Mouse (Mus musculus) midbrain, embryonic 10.5 days (tissue): ENCODE data around the gene Cxxc4. TPM values are rescaled to one million over a fixed set of nuclear protein-coding genes. Genes with fewer than 3 reads are reported as not detected.
"Not testable (repeated sequence)": the region's sequence is repeated elsewhere in the genome, so short reads cannot be mapped to it uniquely, and the experiment has no call there.

Source experiments
- DNase-seq: peaks from one replicate; pipeline ENCODE4 v3.0.0-alpha.2; 2017; ENCODE audit warnings: low spot score
- H3K27ac ChIP-seq: fragments of 300-500 bp; sonication (generic); replicated peaks from 2 replicates; pipeline ENCODE4 v1.5.1; 2016; ENCODE audit warnings: mild to moderate bottlenecking
- H3K27me3 ChIP-seq: fragments of 300-500 bp; sonication (generic); 2 replicates; pipeline ENCODE4 v1.6.1; 2016; ENCODE audit warnings: low read depth, mild to moderate bottlenecking; ENCODE audit not compliant: poor library complexity, severe bottlenecking
- H3K36me3 ChIP-seq: fragments of 300-500 bp; sonication (generic); 2 replicates; pipeline ENCODE4 v1.6.1; 2016; ENCODE audit warnings: mild to moderate bottlenecking, moderate library complexity
- H3K4me1 ChIP-seq: fragments of 300-500 bp; sonication (generic); 2 replicates; pipeline ENCODE4 v1.6.1; 2016
- H3K4me3 ChIP-seq: fragments of 300-500 bp; sonication (generic); 2 replicates; pipeline ENCODE4 v1.5.1; 2016; ENCODE audit warnings: mild to moderate bottlenecking, moderate library complexity
- H3K9me3 ChIP-seq: fragments of 300-500 bp; sonication (generic); replicated peaks from 2 replicates; pipeline ENCODE4 v1.6.1; 2016; ENCODE audit warnings: mild to moderate bottlenecking
- WGBS: fragments of 180-500 bp; shearing (Covaris S2); methylation state at CpG from one replicate; pipeline ENCODE4 v1.1.7; 2016; 5-methylcytosine and 5-hydroxymethylcytosine counted together
- polyA plus RNA-seq: library from polyadenylated mRNA; unstranded; fragments of >200 nt; fragmentation: Nextera tagmentation; extraction: Ambion mirVana; gene quantifications from 2 replicates; pipeline ENCODE4 v1.2.1, GENCODE M21; 2016

Gene Cxxc4
- 18.2 and 23.4 TPM in 2 replicates for polyA plus RNA-seq

DNA sequence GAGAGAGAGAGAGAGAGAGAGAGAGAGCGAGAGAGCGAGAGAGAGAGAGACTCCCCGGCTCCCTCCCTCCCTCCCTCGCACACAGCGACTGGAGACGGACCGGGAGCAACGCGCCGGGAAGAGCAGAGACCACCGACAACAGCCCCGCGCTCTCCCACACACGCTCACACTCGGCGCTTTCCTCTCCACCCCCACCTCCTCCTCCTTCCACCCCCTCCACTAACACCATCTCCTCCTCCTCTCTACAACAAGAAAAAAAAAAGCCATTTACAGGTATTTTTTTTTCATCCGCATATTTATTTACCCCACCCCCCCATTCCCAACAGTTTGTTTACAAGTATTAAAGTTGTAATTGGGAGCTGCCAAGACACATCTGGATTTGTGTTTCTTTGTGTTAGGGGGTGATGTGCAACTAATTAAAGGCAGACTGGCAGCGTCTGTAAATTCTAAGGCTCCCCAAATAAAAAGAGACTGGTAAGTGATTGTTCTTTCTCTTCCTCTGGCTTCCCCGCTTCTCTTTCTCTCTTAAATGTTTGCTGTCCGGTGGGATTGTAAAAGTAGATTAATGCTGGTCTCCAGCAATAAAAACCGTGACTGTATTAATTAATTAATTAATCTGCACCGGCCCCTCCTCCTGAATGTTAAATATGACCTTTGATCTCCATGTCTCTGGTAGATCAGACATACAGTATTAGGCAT, at the start of gene Cxxc4:
Gene Cxxc4 (plus strand): TSS at position 71 of the 699 bp plus-strand sequence.
- Histone ChIP-seq H3K36me3 (peaks cover 7% of the 10 kb centered on the region; the same call in 1 of the 2 replicates), H3K27ac (peak within 1 kb of the TSS; percentile 99), H3K4me1 (peaks cover 48% of the 10 kb centered on the region), H3K4me3 (peak within 1 kb of the TSS; percentile 85), H3K27me3 (no peaks in the 10 kb centered on the region), H3K9me3 (no peaks in the 10 kb centered on the region)
- WGBS = 0% methylated on average over 11 of the region's 22 CpGs
- no peak for DNase-seq

DNA sequence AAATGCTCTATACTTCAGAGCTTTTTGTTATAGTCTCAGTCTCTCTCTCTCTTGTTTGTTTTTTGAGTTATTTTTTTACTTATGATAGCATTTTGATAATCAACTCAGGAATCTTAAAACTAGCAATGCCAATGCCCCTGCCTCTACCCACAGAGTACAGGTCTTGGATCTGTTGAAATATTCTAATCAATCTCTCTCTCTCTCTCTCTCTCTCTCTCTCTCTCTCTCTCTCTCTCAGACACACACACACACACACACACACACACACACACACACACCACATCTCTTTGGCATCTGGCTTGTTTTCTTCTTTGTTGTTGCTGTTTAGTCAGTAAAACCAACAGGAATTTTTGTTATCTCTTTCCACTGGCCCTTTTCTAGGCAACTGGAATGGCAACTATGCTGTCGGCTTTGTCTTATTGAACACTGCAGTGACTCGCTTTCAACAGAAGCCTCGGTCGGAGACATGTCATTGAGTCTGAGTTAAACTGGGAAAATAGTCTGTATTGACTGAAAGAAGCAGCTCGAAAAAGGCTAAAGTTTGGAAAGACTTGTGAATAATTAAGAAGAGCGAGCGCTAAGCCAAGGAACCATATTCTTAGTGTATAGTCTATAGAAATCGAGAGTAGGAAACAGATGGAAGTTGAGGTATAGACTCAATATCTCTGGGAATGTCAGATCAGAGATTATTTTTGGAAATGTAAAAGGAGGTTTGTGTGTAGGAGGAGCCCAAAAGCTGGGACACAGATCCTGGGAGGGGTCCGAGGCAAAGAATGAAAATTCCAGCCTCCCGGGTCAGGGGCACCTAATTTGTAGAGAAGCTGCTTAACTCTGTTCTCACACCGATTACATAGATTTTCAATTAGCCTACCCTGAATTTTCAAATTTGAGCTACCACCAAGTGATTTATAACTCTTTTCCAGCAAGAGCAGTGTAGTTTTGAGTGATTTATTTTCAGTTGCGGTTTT, 47.0 kb upstream of the Cxxc4 start:
- H3K27me3 ChIP-seq = no peaks in the 10 kb centered on the region
- DNase-seq = peak; percentile 23
- peak overlapping the region; percentile 38 for H3K4me3 ChIP-seq
- H3K36me3 ChIP-seq = no peaks in the 10 kb centered on the region
- 43% methylated on average over 12 of the region's 12 CpGs for WGBS
- no peaks in the 10 kb centered on the region for H3K9me3 ChIP-seq
- H3K4me1 ChIP-seq = peaks cover 24% of the 10 kb centered on the region
- H3K27ac ChIP-seq = peak overlapping the region; percentile 75

DNA sequence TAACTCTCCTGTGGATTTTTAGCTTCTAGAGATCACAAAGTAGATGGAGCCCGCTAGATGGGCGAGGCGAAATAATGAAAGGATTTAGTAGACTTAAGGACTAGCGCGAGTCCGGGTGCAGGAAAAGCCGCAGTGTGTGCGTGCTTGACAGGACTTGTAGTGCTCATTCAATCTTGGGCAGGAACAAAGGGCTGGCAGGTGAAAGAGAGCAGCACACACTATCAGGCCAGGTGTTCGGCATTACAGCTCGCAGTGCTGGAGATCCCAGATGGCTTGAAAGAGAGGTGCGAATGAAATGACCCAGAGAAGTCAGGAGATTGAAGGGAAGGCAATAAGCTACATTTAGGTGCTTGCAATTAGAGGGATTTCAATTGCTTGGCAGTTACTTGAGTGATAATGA, 46.2 kb upstream of the Cxxc4 start:
- H3K36me3 ChIP-seq = no peaks in the 10 kb centered on the region
- no peaks in the 10 kb centered on the region for H3K27me3 ChIP-seq
- H3K27ac ChIP-seq = peak overlapping the region; percentile 75
- peak overlapping the region; percentile 38 for H3K4me3 ChIP-seq
- peaks cover 24% of the 10 kb centered on the region for H3K4me1 ChIP-seq
- peak; percentile 29 for DNase-seq
- no peaks in the 10 kb centered on the region for H3K9me3 ChIP-seq
- WGBS = 42% methylated on average over 11 of the region's 11 CpGs

DNA sequence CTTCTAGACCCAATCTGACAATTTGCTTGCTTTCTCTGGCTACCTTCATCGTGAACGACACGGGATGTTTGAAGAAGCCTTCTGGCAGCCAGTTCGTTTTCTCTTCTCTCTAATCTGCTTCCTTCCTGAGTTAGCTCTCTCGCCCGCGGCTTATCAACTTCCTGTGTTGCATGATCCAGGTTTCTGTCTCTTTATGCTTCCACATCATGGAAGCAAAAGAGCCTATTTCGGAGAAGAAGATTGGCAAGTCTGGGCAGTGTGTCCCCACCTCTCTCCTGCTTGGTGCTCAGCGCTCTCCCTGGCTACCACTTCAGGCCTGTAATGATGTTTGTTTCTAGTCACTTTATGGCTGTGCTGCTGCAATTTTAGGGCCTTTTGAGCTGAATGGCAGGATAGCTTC, 36.4 kb upstream of the Cxxc4 start:
- Histone ChIP-seq H3K4me3 (no peak overlapping the region), H3K36me3 (no peaks in the 10 kb centered on the region), H3K9me3 (no peaks in the 10 kb centered on the region), H3K27me3 (no peaks in the 10 kb centered on the region), H3K27ac (no peak overlapping the region), H3K4me1 (0 out of 2 replicates have a peak, but pooled peaks cover 9% of the 10 kb centered on the region)
- DNase-seq = no peak
- 88% methylated on average over 9 of the region's 9 CpGs for WGBS

DNA sequence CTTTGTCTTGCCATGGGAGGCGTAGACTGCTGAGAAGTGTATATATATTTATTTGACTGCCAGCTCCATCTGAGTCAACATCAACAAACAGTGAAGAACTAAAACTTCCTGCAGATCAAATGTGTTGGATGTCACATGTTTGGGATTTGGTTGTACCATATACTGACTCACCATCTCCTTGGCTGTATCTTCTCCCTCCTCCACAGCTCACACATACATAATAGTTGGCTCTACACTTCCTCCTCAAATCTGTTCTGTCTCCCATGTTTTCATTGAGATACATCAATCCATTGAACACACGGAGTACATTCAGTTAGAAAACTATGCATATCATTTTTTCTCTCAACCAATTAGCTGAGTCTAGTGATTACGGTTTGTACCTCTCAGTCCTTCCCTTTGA, 29.7 kb upstream of the Cxxc4 start:
- DNase-seq = no peak
- WGBS = 89% methylated on average over 3 of the region's 3 CpGs
- Histone ChIP-seq H3K27me3 (no peaks in the 10 kb centered on the region), H3K4me3 (no peak overlapping the region), H3K36me3 (no peaks in the 10 kb centered on the region), H3K4me1 (0 out of 2 replicates have a peak, but pooled peaks cover 5% of the 10 kb centered on the region), H3K27ac (no peak overlapping the region), H3K9me3 (no peaks in the 10 kb centered on the region)

DNA sequence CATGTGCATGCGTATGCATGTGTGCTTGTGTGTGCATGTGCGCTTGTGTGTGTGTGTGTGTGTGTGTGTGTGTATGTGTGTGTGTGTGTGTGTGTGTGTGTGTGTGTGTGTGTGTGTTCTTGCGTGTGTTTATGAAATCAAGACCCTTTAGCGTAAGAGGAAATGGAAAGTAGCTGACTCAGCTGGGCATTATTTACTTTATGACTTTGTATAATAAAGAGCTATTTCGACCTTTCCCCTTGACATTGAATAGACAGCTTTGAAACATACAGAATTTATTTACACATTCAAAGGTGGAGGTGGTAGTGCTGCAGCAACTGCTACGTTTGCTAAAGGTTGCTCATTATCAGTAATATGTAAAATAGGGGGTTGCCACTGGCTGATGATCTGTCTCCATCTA, 25.3 kb upstream of the Cxxc4 start:
- Histone ChIP-seq H3K9me3 (no peaks in the 10 kb centered on the region), H3K27ac (no peak overlapping the region), H3K36me3 (no peaks in the 10 kb centered on the region), H3K27me3 (no peaks in the 10 kb centered on the region), H3K4me3 (no peak overlapping the region), H3K4me1 (no peaks in the 10 kb centered on the region)
- 89% methylated on average over 6 of the region's 6 CpGs for WGBS
- no peak for DNase-seq

DNA sequence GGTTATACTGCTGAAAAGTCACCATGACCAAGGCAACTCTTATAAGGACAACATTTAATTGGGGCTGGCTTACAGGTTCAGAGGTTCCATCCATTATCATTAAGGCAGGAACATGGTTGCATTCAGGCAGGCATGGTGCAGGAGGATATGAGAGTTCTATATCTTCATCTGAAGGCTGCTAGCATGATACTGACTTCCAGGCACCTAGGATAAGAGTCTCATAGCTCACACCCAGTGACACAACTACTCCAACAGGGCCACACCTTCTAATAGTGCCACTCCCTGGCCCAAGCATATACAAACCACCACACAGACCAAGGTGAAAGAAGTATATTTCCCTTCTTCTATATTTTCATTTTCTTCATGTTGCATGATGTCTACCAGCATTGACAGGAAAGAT, 16.4 kb upstream of the Cxxc4 start:
- not testable (repeated sequence) for H3K4me1 ChIP-seq, H3K9me3 ChIP-seq, H3K36me3 ChIP-seq, DNase-seq, H3K4me3 ChIP-seq, H3K27ac ChIP-seq, H3K27me3 ChIP-seq

DNA sequence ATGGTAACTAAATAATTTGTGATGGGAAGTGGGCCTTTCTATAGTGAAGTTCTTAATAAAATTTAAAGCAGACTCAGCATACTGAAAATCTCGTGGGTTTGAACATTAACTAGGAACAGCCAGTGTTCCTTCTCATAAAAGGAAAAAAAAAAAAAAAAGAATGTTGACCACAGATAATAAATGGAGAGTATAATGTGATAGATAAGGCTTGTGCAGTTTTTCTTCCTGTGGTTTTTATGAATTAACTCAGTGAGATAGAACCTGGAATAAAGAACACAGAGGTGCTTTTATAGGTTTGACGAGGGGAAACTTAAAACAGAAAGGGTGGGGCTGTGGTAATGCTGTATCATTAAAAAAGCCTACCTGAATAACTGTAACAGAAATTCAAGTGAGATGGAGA, 15.3 kb upstream of the Cxxc4 start:
- Histone ChIP-seq H3K9me3 (no peaks in the 10 kb centered on the region), H3K4me3 (no peak overlapping the region), H3K27ac (no peak overlapping the region), H3K36me3 (no peaks in the 10 kb centered on the region), H3K4me1 (no peaks in the 10 kb centered on the region), H3K27me3 (no peaks in the 10 kb centered on the region)
- 88% methylated on average over 2 of the region's 2 CpGs for WGBS
- DNase-seq = no peak

DNA sequence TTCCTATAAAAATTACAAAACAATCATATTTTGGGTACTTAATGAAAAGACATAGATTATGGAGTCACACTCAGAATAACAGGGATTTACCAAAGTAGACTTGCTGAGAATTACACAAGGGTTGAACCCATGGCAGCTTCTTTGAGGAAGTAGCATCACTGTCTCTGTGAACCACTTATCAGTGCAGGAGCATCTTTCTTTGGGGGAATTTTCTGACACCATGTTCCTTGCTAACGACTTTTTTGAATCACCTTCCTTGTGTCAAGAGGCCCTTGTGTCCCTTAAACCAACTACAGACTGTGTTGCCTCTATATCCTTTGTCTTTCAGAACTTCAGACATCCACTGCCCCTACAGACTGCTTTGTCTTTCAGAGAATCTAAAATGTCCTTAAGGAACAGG, 13.7 kb upstream of the Cxxc4 start:
- Histone ChIP-seq H3K9me3 (no peaks in the 10 kb centered on the region), H3K36me3 (no peaks in the 10 kb centered on the region), H3K4me1 (no peaks in the 10 kb centered on the region), H3K27ac (no peak overlapping the region), H3K4me3 (no peak overlapping the region), H3K27me3 (no peaks in the 10 kb centered on the region)
- 63% methylated on average over 1 of the region's 1 CpGs for WGBS
- DNase-seq = no peak

DNA sequence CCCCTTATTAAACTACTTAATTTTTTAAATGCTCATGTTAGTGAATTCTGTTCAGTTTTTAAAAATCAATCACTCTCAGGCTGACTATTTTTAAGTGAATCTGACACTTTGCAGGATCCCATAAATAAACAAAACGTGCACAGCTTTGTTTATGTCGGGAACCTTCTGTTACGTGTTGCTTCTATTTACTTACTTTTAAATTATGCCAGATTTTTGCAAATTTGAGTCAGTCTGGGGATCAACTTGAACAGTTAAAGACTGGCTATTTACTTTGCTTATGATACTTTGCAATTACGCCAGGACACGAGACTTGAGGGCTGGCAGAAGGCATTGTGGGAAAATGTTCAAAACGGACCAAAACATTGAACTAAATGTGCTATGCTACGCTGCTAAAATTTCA, 12.3 kb upstream of the Cxxc4 start:
- WGBS = 84% methylated on average over 7 of the region's 7 CpGs
- no peak overlapping the region for H3K4me3 ChIP-seq
- no peaks in the 10 kb centered on the region for H3K4me1 ChIP-seq
- no peak overlapping the region for H3K27ac ChIP-seq
- no peaks in the 10 kb centered on the region for H3K36me3 ChIP-seq
- H3K9me3 ChIP-seq = no peaks in the 10 kb centered on the region
- no peaks in the 10 kb centered on the region for H3K27me3 ChIP-seq
- DNase-seq = no peak

DNA sequence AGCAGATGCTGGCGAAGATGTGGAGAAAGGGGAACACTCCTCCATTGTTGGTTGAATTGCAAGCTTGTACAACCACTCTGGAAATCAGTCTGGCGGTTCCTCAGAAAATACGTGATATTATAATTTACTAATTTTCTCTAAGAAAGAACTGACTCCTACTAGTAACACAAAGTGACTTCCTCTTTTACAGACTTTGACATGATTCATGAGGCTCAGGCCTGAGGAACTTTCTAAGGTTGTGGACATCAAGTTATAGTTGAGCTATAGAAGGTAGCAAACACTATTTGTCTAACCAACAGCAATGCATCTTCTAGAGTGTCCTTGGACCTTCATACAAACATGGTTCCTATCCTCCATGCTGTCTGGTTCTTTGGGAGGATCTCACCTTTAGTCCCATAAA, 10.4 kb upstream of the Cxxc4 start:
- H3K27me3 ChIP-seq = no peaks in the 10 kb centered on the region
- H3K9me3 ChIP-seq = no peaks in the 10 kb centered on the region
- no peak overlapping the region for H3K27ac ChIP-seq
- no peaks in the 10 kb centered on the region for H3K4me1 ChIP-seq
- no peak for DNase-seq
- no peaks in the 10 kb centered on the region for H3K36me3 ChIP-seq
- WGBS = 94% methylated on average over 3 of the region's 3 CpGs
- no peak overlapping the region for H3K4me3 ChIP-seq

DNA sequence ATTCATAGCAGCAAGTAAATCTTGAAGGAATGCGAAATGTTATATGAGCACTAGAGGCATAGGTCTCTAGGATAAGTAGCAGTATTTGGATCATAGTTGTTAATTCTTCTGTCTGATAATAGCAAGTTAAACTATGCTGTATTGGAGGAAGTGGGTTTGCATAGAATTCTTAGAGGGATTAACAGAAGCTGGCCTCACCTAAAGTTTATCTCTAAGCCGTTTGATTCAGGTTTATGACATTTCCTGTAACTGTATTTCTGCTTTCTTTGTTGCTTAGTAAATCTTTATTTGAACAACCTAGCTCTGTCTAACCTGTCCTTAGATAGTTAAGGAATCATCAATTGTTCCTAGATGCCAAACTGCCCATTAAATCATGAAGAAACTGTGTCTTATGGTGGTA, 3.5 kb upstream of the Cxxc4 start:
- Histone ChIP-seq H3K27me3 (no peaks in the 10 kb centered on the region), H3K4me3 (no peak overlapping the region), H3K27ac (no peak overlapping the region), H3K36me3 (no peaks in the 10 kb centered on the region), H3K4me1 (peaks cover 18% of the 10 kb centered on the region), H3K9me3 (no peaks in the 10 kb centered on the region)
- DNase-seq = no peak
- 84% methylated on average over 2 of the region's 2 CpGs for WGBS
